Mouse (Mus musculus): ENCODE measurements around the gene Sstr3. TPM values are rescaled to one million over a fixed set of nuclear protein-coding genes. Genes with fewer than 3 reads are reported as not detected.
A peak's percentile ranks its signal among the peaks of the same experiment; 100 is the strongest.

The Sstr3 gene
- polyA plus RNA-seq (2012; rRNA removed) = 0.44 and 1.4 TPM in 2 replicates

DNA sequence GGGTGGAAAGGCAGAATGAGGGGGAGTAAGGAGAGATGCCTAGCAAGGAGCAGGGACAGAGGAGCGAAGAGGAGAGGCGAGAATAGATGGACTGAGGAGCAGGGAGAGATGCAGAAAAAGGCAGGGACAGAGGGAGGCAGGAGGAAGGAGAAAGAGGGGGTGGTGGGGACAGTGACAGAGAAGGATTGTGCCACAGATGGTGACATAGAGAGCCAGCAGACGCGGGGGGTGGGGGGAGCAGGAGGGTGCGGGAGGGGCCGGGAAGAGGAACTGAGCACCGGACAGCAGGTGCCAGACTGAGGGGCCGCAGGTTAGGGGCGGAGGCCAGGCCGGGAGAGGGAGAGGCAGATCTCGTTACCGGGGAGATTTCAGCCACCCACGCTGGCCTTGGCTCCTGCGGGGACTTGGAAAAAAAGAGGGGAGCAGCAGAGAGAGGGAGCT lies at the start of gene Sstr3:
Gene Sstr3, minus strand, starts transcription at position 125 of the 441 bp plus-strand sequence.
- no peak within 1 kb of the TSS for H3K27ac ChIP-seq (ENCODE audit: insufficient read depth, low read depth, low read length)
- H3K4me3 ChIP-seq (ENCODE audit: low read depth, low read length) = no peak within 1 kb of the TSS
- H3K4me1 ChIP-seq (ENCODE audit: control insufficient read depth, insufficient read depth, insufficient read length, low read length) = no peaks in the 10 kb centered on the region
- no peaks in the 10 kb centered on the region for H3K27me3 ChIP-seq (ENCODE audit: control insufficient read depth, insufficient read depth, low read length)
- no peak for TF ChIP-seq CTCF (IDR thresholded peaks at IDR 0.05; ENCODE audit: extremely low read depth, insufficient read length, insufficient replicate concordance, low read depth, low read length)
- no peak for TF ChIP-seq POLR2A (IDR thresholded peaks at IDR 0.05; ENCODE audit: low read depth, low read length)
- 17% methylated on average over 14 of the region's 14 CpGs for WGBS
- H3K36me3 ChIP-seq (ENCODE audit: control insufficient read depth, insufficient read depth, low read length) = no peaks in the 10 kb centered on the region

DNA sequence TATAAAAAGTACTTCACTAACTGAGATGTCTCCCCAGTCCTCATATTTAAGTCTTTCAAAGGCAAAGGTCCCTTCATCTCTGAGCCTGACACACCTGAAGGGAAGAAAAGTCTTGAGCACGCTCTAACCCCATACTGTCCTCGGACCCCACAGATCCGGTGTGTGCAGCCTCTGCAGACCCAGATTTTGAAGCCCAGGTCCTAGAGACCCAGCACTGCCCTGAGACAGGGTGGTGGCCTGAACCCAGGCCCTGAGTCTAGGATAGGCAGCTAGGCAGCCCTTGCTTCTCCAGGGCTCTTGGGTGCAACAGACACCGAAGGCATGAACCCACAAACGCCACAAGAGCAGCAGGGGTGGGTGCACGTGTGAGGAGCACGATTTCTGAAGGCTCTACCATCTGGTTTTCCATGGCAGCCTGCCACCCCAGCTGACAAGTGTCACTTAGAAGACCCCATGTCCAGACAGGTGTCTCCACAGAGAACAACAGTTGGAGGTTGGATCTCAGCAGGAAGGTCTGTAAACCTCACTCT lies 49.5 kb upstream of the Sstr3 start:
- TF ChIP-seq CTCF (IDR thresholded peaks at IDR 0.05; ENCODE audit: extremely low read depth, insufficient read length, insufficient replicate concordance, low read depth, low read length) (no peak), POLR2A (IDR thresholded peaks at IDR 0.05; ENCODE audit: low read depth, low read length) (no peak)
- Histone ChIP-seq H3K36me3 (ENCODE audit: control insufficient read depth, insufficient read depth, low read length) (no peaks in the 10 kb centered on the region), H3K4me3 (ENCODE audit: low read depth, low read length) (no peak overlapping the region), H3K4me1 (ENCODE audit: control insufficient read depth, insufficient read depth, insufficient read length, low read length) (peaks cover 13% of the 10 kb centered on the region), H3K27ac (ENCODE audit: insufficient read depth, low read depth, low read length) (no peak overlapping the region), H3K27me3 (ENCODE audit: control insufficient read depth, insufficient read depth, low read length) (no peaks in the 10 kb centered on the region)
- WGBS = 80% methylated on average over 7 of the region's 7 CpGs

DNA sequence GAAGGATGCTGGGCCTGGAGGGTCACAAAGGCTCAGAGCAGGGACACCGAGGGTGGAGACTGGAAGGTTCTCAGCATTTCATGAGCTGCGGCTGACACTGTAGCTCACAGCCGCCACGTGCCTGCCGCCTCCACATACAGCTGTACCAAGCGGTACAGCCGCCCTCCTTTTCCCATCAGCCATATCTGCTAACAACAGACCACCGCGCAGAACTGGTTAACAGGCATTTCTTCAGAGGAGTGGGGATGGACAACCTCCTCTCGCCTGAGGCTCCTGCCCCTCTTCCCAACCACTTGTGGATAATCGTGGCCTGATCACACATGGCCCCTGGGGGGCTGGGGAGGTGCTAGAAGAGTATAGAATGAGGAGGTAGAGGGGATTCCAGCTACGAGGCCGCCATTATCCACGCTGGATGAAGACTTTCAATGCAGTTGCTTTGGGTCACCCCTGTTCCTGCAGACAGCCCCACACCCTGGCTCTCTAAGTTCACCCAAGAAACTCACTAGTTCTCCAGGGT lies 48.0 kb upstream of the Sstr3 start:
- WGBS = 75% methylated on average over 14 of the region's 14 CpGs
- TF ChIP-seq CTCF (IDR thresholded peaks at IDR 0.05; ENCODE audit: extremely low read depth, insufficient read length, insufficient replicate concordance, low read depth, low read length) = no peak
- TF ChIP-seq POLR2A (IDR thresholded peaks at IDR 0.05; ENCODE audit: low read depth, low read length) = no peak
- Histone ChIP-seq H3K27me3 (ENCODE audit: control insufficient read depth, insufficient read depth, low read length) (no peaks in the 10 kb centered on the region), H3K4me3 (ENCODE audit: low read depth, low read length) (no peak overlapping the region), H3K4me1 (ENCODE audit: control insufficient read depth, insufficient read depth, insufficient read length, low read length) (peaks cover 12% of the 10 kb centered on the region; the same call in 1 of the 2 replicates), H3K36me3 (ENCODE audit: control insufficient read depth, insufficient read depth, low read length) (no peaks in the 10 kb centered on the region), H3K27ac (ENCODE audit: insufficient read depth, low read depth, low read length) (no peak overlapping the region)

DNA sequence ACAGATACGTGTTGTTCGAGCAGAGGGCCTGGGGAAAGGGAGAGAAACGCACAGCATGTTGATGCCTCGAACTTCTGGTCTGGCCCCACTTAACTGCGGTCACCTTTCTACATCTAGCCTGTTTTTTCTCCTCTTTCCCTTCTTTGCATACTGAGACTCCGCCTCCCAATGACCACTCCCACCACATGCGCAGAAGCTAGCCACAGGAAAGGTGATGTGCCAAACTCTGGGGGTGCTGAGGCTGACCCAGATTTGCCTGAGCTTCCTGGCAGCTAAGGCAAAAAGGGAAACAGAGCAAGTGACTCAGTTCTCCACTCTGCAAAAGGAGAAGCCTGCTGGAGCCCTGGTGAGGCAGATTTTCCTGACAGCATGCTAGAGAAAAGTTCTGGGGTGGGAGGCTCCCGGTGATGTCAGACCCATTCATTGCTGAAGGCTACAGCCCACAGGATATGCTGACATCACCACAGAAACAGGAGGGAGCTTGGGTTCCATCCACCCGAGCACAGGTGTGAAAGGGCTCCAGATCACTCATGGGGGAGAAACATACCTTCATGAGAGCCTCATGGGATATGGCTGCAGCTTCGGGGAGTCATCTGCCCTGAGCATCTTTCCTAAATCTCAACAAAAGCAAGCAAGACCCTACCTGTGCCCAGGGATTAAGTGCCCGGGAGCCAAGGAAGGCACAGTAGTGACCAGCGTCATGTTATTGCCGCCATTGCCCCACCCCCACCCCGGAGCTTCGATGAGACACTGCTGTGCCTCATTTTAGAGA lies 47.4 kb upstream of the Sstr3 start:
- H3K27ac ChIP-seq (ENCODE audit: insufficient read depth, low read depth, low read length) = peak overlapping the region; percentile 3; the same call in 1 of the 2 replicates

DNA sequence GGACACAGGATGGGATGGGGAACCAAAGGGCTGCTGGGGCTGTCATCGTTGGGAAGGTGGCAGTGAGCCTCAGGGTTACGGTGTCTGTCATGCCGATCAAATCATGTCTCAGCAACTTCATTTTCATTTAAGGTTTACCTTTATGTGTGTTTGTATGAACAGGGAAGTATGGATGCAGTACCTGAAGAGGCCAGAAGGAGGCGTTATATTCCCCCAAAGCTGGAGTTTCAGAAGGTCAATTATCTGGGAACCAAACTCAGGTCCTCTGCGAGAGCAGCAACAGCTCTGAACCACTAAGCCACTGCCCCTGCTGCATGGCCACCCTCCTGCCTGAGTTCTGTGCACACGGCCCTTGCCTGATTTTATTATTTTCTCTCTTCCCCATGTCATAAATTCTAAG lies 46.3 kb upstream of the Sstr3 start:
- TF ChIP-seq POLR2A (IDR thresholded peaks at IDR 0.05; ENCODE audit: low read depth, low read length) (no peak), CTCF (IDR thresholded peaks at IDR 0.05; ENCODE audit: extremely low read depth, insufficient read length, insufficient replicate concordance, low read depth, low read length) (peak; percentile 8; the same call in 1 of the 2 replicates)
- H3K27ac ChIP-seq (ENCODE audit: insufficient read depth, low read depth, low read length) = no peak overlapping the region
- 74% methylated on average over 6 of the region's 6 CpGs for WGBS
- H3K27me3 ChIP-seq (ENCODE audit: control insufficient read depth, insufficient read depth, low read length) = no peaks in the 10 kb centered on the region
- H3K4me3 ChIP-seq (ENCODE audit: low read depth, low read length) = no peak overlapping the region
- no peaks in the 10 kb centered on the region for H3K36me3 ChIP-seq (ENCODE audit: control insufficient read depth, insufficient read depth, low read length)
- peaks cover 12% of the 10 kb centered on the region; the same call in 1 of the 2 replicates for H3K4me1 ChIP-seq (ENCODE audit: control insufficient read depth, insufficient read depth, insufficient read length, low read length)

More for the DNA sequence above, 47.4 kb upstream of the Sstr3 start:
- Histone ChIP-seq H3K4me1 (ENCODE audit: control insufficient read depth, insufficient read depth, insufficient read length, low read length) (peaks cover 12% of the 10 kb centered on the region; the same call in 1 of the 2 replicates), H3K36me3 (ENCODE audit: control insufficient read depth, insufficient read depth, low read length) (no peaks in the 10 kb centered on the region), H3K27me3 (ENCODE audit: control insufficient read depth, insufficient read depth, low read length) (no peaks in the 10 kb centered on the region), H3K4me3 (ENCODE audit: low read depth, low read length) (no peak overlapping the region)
- TF ChIP-seq POLR2A (IDR thresholded peaks at IDR 0.05; ENCODE audit: low read depth, low read length) (no peak), CTCF (IDR thresholded peaks at IDR 0.05; ENCODE audit: extremely low read depth, insufficient read length, insufficient replicate concordance, low read depth, low read length) (no peak)
- WGBS = 52% methylated on average over 15 of the region's 15 CpGs

DNA sequence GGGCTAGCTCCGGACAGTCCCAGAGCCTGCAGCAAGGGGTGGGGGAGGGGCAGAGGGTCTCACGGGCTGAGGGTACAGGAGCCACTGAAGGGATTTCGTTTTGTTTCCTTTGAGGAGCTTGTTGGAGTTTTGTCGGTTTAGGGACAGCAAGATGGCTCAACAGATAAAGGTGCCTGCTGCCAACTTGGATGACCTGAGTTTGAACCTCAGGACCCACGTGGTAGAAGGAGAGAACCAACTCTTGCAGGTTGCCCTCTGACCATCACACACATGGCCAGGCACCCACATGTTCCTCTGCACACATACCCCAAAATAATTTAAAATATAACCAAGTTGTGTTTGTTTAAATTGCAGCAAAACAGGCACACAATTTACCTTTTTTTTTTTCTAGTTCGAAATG lies 45.5 kb upstream of the Sstr3 start:
- 62% methylated on average over 6 of the region's 6 CpGs for WGBS
- Histone ChIP-seq H3K4me1 (ENCODE audit: control insufficient read depth, insufficient read depth, insufficient read length, low read length) (peaks cover 10% of the 10 kb centered on the region; the same call in 1 of the 2 replicates), H3K4me3 (ENCODE audit: low read depth, low read length) (no peak overlapping the region), H3K27me3 (ENCODE audit: control insufficient read depth, insufficient read depth, low read length) (no peaks in the 10 kb centered on the region), H3K27ac (ENCODE audit: insufficient read depth, low read depth, low read length) (no peak overlapping the region), H3K36me3 (ENCODE audit: control insufficient read depth, insufficient read depth, low read length) (no peaks in the 10 kb centered on the region)
- no peak for TF ChIP-seq CTCF (IDR thresholded peaks at IDR 0.05; ENCODE audit: extremely low read depth, insufficient read length, insufficient replicate concordance, low read depth, low read length)
- no peak for TF ChIP-seq POLR2A (IDR thresholded peaks at IDR 0.05; ENCODE audit: low read depth, low read length)

DNA sequence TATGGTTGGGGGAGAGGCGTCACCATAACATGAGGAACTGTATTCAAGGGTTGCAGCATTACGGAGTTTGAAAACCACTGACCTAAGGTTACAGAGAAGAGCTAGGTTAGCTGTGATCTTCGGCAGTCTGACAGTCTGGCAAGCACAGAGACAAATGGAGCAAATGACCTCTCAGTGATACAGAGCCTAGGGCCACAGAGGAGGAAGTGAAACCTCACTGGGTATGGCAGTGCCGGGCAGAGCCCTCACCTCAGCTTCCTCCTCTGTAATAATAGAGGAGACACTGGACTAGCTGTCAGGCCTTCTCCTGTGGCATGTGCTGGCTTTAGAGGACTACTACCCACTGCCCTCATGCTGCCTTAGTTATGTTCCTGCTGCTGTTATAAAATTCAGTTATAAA lies 44.4 kb upstream of the Sstr3 start:
- WGBS = 65% methylated on average over 4 of the region's 4 CpGs
- TF ChIP-seq CTCF (IDR thresholded peaks at IDR 0.05; ENCODE audit: extremely low read depth, insufficient read length, insufficient replicate concordance, low read depth, low read length) = no peak
- no peak for TF ChIP-seq POLR2A (IDR thresholded peaks at IDR 0.05; ENCODE audit: low read depth, low read length)
- Histone ChIP-seq H3K27ac (ENCODE audit: insufficient read depth, low read depth, low read length) (no peak overlapping the region; the same call in 1 of the 2 replicates), H3K4me1 (ENCODE audit: control insufficient read depth, insufficient read depth, insufficient read length, low read length) (peaks cover 6% of the 10 kb centered on the region; the same call in 1 of the 2 replicates), H3K27me3 (ENCODE audit: control insufficient read depth, insufficient read depth, low read length) (no peaks in the 10 kb centered on the region), H3K36me3 (ENCODE audit: control insufficient read depth, insufficient read depth, low read length) (no peaks in the 10 kb centered on the region), H3K4me3 (ENCODE audit: low read depth, low read length) (no peak overlapping the region)

Data from small intestine, adult 2 months (tissue).